Mouse (Mus musculus) megakaryocyte progenitor cell, adult 5-6 weeks (primary cell): ENCODE results near the gene Rps6ka2. TPM values are rescaled to one million over a fixed set of nuclear protein-coding genes. Genes with fewer than 3 reads are reported as not detected.
"Not testable (repeated sequence)": the region's sequence is repeated elsewhere in the genome, so short reads cannot be mapped to it uniquely, and the experiment has no call there.

Source experiments
- ATAC-seq: replicated peaks from 2 replicates; pipeline ENCODE4 v1.8.0; 2016; ENCODE audit warnings: mild to moderate bottlenecking, moderate TSS enrichment, inconsistent platforms; ENCODE audit not compliant: poor library complexity
- total RNA-seq, 2 experiments: library from RNA; stranded (forward) in 1 of 2; stranded (reverse) in 1 of 2; fragments of 157-497, 149-512 nt in 1 of 2; fragments of 200-1000 nt in 1 of 2; gene quantifications; 2 replicates each; pipeline versions ENCODE4 v1.2.3 to v1.2.4; 2015 to 2017

Gene Rps6ka2
- total RNA-seq, 2 experiments from 2014 or later = 16.5 to 20.4 TPM

GRCm38 (mm10) chr17:7265291-7265690 is 95.4 kb downstream of the Rps6ka2 start:
- ATAC-seq = no peak

- no peak for ATAC-seq
These were observed 95.9 kb downstream of the Rps6ka2 start for GRCm38 (mm10) chr17:7265705-7266368.

DNA sequence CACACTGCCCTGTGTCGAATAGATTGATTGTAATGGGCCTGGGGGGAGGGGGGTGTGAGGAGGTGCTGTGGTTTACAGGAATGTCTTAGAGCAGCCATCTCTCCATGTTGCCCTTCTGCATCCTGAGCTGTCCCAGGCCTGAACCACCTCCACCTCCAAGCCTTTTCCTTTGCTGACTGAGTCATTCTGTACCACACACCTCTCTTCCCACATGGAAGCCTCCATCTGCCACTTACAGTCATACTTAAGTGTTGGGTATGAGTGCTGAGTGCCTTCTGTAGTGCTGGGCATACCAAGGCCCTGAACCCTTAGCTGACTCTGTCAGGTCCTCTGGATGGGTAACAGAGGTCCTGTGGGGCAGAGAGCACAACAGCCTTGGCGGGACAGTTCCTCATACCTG is 97.9 kb downstream of the Rps6ka2 start:
- ATAC-seq = no peak

DNA sequence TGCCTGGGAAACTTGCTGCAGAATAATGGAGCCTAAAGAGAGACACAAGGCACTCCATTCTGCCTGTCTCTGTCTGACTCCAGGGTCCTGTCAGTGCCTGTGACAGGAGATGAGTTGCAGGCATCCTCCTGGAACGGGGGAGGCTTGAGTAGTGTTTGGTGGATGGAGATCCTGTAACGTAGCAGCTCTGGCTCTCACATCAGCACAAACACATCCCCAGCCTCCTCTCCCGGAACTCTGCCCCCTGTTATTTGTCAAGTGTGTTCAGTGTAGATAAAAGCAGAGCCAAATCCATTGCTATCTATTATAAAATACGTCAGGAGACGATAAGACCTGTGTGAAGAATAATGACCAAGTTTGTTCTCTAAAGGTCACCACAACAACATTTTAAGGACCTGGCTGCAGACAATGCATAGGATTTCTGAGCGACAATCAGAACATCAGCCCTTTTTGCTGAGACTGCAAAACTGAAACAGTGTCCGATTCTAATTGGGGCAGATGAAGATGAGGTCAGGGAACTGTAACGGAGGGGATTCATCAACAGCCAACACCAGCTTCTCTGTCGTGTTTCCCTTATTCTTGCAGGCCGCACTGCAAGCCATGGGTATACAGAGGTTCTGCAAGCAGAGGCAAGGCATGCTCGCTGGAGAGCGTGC is 99.4 kb downstream of the Rps6ka2 start:
- ATAC-seq = peak; percentile 29; the same call in 1 of the 2 replicates

DNA sequence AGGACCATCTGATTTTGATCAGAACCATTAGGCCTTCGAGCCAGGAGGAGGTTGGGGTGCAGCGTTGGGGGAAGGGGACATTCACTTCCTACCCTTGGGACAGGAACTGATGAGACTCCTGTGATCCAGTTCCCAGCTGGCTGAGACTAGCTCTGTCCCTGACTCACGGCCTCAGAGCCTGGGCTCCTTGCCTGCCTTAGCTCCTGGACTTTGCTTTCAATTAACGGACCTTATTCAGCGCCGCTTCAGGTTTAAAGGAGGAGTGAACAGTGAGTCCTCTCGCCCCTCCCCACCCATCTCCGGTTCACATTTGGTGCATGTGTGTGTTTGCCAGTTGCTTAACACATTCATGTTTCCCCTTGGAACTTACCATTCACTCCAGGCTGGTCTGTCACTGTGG is 100.6 kb downstream of the Rps6ka2 start:
- no peak for ATAC-seq

DNA sequence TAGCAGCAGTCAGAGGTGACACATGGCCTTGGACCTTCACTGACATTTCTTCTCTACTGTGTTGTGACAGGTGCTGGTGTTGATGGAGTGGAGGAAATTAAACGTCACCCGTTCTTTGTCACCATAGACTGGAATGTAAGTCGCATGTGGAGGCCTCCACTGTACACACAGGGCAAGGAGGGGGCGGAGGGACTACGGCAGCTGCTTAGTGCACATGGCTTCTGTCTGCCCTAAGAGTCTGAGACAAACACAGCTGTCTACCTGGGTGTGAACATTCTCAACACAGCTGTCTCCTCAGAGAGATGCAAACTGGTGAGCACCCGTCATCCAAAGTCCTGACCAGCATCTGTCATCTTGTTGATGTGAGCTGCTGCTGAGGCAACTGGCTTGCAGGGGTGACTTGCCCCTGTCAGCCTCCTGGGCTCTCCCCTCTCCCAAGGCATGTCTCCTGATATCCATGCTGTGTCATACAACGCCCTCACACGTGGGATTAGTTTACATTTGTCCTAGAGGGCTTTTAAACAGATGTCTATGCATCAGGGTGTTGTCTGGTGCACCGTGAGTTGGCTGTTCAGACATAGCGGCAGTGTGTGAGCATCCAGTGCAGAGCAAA is 101.7 kb downstream of the Rps6ka2 start:
- ATAC-seq = no peak

GRCm38 (mm10) chr17:7273054-7273453 is 103.1 kb downstream of the Rps6ka2 start:
- ATAC-seq = no peak

GRCm38 (mm10) chr17:7273785-7274184 is 103.9 kb downstream of the Rps6ka2 start:
- no peak for ATAC-seq

GRCm38 (mm10) chr17:7278702-7279242 is 108.9 kb downstream of the Rps6ka2 start:
- ATAC-seq = no peak

DNA sequence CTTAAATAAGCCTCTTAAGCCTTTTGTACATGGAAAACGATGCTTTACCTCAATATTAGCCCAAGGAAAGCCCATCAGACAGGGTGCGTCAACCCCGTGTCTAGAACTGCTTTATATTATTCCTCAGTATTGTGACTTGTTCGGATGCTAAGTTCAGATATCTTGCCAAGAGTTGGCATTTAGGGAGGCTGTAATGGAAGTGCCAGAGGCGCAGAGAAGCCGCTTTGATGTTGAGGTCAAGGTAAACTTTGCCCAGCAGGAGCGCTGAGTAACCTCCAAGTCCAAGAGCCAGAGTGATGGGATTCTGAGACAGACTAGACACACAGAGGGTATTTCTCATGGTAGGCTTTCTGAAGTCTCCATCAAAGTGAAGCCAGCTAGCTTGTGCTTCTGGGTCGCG is 109.3 kb downstream of the Rps6ka2 start:
- ATAC-seq = no peak

DNA sequence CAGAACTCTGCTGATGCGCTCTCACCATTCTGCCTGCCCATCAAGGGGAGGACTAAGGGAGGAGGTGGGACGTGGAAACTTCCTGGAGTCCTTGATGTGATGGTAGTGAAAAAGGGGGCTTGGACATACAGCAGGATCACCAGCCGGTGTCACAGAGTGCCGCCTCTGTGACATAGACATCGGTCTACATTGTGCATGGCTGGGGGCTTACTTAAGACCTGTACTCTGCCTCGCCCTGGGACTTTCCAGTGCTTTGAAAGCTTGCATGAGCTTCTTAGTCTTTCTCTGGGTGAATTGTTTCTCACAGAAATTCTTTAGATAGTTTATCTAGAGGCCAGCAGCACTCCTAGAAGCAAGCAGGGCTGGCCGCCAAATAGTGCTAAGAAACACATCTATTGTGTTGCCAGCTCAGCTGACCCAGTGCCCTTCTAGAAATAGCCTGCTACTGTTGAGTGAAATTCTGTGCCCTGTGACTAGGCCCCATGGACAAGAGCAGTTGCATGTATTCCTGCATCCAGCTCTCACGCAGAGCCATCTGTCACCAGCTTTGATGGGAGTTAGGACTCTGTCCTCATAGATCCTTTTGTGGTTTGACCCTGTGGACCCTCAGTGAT is 114.5 kb downstream of the Rps6ka2 start:
- ATAC-seq = no peak

- ATAC-seq = no peak
These were observed 115.4 kb downstream of the Rps6ka2 start for GRCm38 (mm10) chr17:7285292-7285691.

- no peak for ATAC-seq
These were observed 116.6 kb downstream of the Rps6ka2 start for GRCm38 (mm10) chr17:7286422-7287050.

DNA sequence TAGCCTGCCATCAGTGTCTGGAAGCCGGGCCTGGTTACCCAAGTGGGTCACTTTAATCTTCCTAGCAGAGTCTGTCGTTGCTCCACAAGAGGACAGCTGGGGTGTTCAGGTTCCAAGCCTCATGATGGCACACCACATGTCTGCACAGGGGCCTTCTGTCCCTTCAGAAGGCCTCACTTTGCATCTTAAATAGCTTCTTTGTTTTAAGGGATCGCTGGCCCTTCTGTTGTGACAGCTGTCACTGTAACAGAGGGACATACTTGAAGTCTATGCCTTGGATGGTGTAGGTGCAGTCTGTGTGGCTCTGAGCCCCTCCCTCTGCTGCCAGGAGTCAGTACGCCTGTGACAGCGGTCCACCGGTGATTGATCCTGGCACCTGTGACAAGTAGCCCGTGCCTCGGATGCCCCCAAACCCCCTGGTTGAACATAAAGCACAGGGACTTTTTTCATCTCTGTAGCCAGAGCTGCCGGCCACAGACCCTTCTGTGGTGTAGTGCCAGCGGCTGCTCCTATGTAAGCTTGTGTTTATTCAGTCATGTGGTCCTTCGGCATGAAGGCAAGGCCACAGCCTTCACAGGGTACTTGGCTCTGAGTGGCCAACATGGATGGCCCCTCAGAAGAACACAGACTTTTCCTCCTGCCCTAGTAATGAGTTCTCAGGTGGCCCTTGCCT is 122.2 kb downstream of the Rps6ka2 start:
- no peak for ATAC-seq

DNA sequence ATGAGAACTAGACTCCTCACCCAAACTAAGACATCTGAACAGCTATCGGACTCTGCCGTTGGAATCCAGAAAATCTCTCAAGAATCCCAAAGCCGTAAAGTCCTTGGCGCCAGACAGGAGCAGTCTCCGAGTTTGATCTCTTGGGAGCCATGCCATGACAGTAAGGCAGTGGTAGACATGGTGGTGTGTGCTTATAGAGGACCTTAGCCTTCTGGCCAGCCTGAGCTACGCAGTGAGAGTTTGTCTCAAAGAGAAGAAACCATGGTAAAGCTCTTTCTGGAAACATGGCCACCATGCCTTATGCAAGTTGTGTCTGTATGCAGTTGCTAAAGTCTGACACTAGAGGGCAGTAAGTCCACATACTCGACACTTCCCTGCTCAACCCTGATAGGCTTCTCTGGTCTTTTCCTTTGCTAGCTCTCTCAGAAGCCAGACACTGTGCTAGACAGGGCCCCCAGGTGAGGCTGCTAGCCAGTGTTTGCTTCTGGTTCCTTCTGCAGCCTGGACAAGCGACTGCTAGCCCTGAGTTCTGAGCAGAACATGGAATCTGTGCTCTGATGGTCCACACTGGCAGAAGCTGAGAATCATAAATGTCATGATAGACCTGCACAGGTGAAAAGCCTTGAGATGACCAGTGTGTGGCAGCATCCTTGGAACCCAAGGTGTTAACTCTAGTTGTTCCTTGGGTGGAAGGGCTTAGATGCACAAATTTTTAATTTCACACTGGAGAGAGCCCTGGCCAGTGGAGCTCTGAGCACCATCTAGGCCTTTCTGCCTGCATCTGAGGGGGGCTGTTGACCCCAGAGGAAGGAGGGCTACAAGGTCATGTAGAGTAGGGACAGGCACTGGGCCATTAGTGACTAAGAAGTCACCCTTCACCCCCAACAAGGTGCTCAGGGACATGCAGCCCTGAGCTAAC is 136.6 kb downstream of the Rps6ka2 start:
- ATAC-seq = peak; percentile 98

DNA sequence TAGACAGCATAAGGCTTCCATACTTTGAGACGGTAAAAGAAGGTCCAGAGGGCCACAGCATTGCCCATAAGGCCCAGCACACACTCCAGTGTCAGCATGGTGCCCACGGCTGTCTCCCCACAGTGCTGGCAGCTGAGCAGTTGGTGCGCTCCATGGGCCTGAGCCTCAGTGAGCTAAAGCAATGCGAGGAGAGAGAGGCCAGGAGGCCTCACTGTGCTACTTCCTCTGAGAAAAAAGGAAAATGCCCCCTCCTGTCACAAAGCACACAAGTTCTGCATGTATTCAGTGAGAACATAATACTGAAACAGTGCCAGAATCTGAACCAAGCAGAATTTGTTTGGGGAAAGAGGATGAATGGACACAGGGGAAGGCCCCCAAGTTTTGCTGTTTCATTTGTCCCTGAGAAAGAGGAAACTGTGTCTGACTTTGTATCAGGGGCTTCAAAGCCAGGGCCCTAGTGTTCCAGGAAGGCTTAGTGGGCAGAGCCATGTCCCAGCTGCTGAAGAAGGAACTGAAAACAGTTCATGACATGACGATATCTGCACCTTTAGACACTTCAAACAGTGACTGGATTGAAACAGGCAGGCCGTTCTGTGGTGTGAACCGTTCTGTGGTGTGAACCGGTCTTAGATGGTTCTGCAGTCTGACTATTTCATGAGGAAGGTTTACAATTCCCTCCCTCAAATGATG is 145.9 kb downstream of the Rps6ka2 start:
- ATAC-seq = peak; percentile 87

- peak; percentile 5; the same call in 1 of the 2 replicates for ATAC-seq
These were observed 149.9 kb downstream of the Rps6ka2 start for GRCm38 (mm10) chr17:7319789-7320188.

- not testable (repeated sequence) for ATAC-seq
These were observed 154.4 kb downstream of the Rps6ka2 start, which contains the start of gene Tcp10a for GRCm38 (mm10) chr17:7324346-7324745. Gene Tcp10a, plus strand, starts transcription at chr17:7324646.

- not testable (repeated sequence) for ATAC-seq
These were observed 156.5 kb downstream of the Rps6ka2 start for GRCm38 (mm10) chr17:7326415-7326814.
